Mouse (Mus musculus): ENCODE data around the gene Fam20b.
"Not testable (repeated sequence)": the region's sequence is repeated elsewhere in the genome, so short reads cannot be mapped to it uniquely, and the experiment has no call there.

The Fam20b gene

GRCm38 (mm10) chr1:156673476-156674194, 45.3 kb downstream of the Fam20b start:
- in situ Hi-C loops (cut with MboI, MseI): no loop called here

GRCm38 (mm10) chr1:156672720-156673475, 46.0 kb downstream of the Fam20b start:
- in situ Hi-C loops (cut with MboI, MseI): no loop called here

- in situ Hi-C loops (cut with MboI, MseI): no loop called here
Observed at GRCm38 (mm10) chr1:156671921-156672320, 47.0 kb downstream of the Fam20b start.

GRCm38 (mm10) chr1:156669208-156669983, 49.5 kb downstream of the Fam20b start:
- in situ Hi-C loops (cut with MboI, MseI): no loop called here

- in situ Hi-C loops (cut with MboI, MseI): no loop called here
Observed at GRCm38 (mm10) chr1:156668602-156669001, 50.3 kb downstream of the Fam20b start.

- in situ Hi-C loops (cut with MboI, MseI): no loop called here
Observed at GRCm38 (mm10) chr1:156667141-156667926, 51.6 kb downstream of the Fam20b start.

GRCm38 (mm10) chr1:156665777-156666176, 53.1 kb downstream of the Fam20b start:
- in situ Hi-C loops (cut with MboI, MseI): no loop called here

- in situ Hi-C loops (cut with MboI, MseI): not testable (repeated sequence)
Observed at GRCm38 (mm10) chr1:156660660-156661236, 58.1 kb downstream of the Fam20b start.

GRCm38 (mm10) chr1:156659906-156660659, 58.8 kb downstream of the Fam20b start:
- in situ Hi-C loops (cut with MboI, MseI): no loop called here

- in situ Hi-C loops (cut with MboI, MseI): no loop called here
Observed at GRCm38 (mm10) chr1:156658676-156659075, 60.2 kb downstream of the Fam20b start.

- in situ Hi-C loops (cut with MboI, MseI): no loop called here
Observed at GRCm38 (mm10) chr1:156657523-156657922, 61.4 kb downstream of the Fam20b start.

GRCm38 (mm10) chr1:156654735-156655530, 64.0 kb downstream of the Fam20b start:
- in situ Hi-C loops (cut with MboI, MseI): no loop called here

- in situ Hi-C loops (cut with MboI, MseI): no loop called here
Observed at GRCm38 (mm10) chr1:156652189-156652822, 66.6 kb downstream of the Fam20b start.

- in situ Hi-C loops (cut with MboI, MseI): no loop called here
Observed at GRCm38 (mm10) chr1:156650631-156651030, 68.3 kb downstream of the Fam20b start.

- in situ Hi-C loops (cut with MboI, MseI): no loop called here
Observed at GRCm38 (mm10) chr1:156648705-156649104, 70.2 kb downstream of the Fam20b start.

GRCm38 (mm10) chr1:156645971-156646370, 72.9 kb downstream of the Fam20b start:
- in situ Hi-C loops (cut with MboI, MseI): no loop called here

GRCm38 (mm10) chr1:156644780-156645523, 73.9 kb downstream of the Fam20b start:
- in situ Hi-C loops (cut with MboI, MseI): no loop called here

- in situ Hi-C loops (cut with MboI, MseI): no loop called here
Observed at GRCm38 (mm10) chr1:156644061-156644460, 74.8 kb downstream of the Fam20b start.
